Comparison of ENCODE assay signal across 29 mouse cellular contexts in the genomic region with DNA sequence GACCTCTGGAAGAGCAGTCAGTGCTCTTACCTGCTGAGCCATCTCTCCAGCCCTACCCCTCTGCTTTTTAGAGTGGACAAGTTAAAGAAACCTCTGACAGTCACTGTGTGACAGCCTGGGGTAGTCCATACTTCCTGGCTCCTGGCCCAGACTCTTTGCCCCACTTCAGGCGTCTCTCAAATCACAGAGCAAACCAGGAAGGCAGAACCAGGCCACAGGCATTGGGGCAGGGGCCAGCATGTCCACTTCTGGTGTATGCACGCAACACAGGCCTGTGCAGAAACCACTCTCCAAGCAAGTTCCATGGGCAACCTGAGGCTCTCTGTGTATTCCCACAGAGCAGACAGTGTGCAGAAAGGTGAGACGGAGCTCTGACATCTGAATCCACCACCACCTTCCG. TPM values are rescaled to one million over a fixed set of nuclear protein-coding genes. Genes with fewer than 3 reads are reported as not detected.
A peak's percentile ranks its signal among the peaks of the same experiment; 100 is the strongest.
DNase-seq lines count a peak whose midpoint lies in the region; ATAC-seq and TF ChIP-seq lines count a peak whose summit lies in the region.
"Had no signal": no experiment of that assay in that cellular context is flagged by ENCODE, and none has a peak within 500 bp of the region (broad histone marks: within the 10 kb centered on the region; RNA-seq: fewer than 3 reads in every experiment).

No protein-coding gene starts in this region.

- no peaks in the 10 kb centered on the region for H3K9me3 ChIP-seq in lung, postnatal 0 days (ENCODE audit: low read length)
- no peaks in the 10 kb centered on the region for H3K9me3 ChIP-seq in stomach, embryonic 15.5 days
- H3K9me3 ChIP-seq: embryonic facial prominence, embryonic 12.5 days; forebrain, embryonic 10.5 days; G1E; heart, embryonic 10.5 days; hindbrain, embryonic 12.5 days had no signal

- no peaks in the 10 kb centered on the region for H3K27me3 ChIP-seq in lung, postnatal 0 days (replicated peaks; ENCODE audit: insufficient read depth, low read length)
- no peaks in the 10 kb centered on the region for H3K27me3 ChIP-seq in stomach, embryonic 15.5 days (replicated peaks)
- H3K27me3 ChIP-seq: hindbrain, embryonic 12.5 days had no signal

- no peak for TF ChIP-seq CTCF in lung, postnatal 0 days (IDR thresholded peaks at IDR 0.05)
- TF ChIP-seq CTCF in gastrocnemius, adult 2 months (IDR thresholded peaks at IDR 0.05) = no peak

- peak; percentile 25; the same call in 1 of the 2 replicates for ATAC-seq in lung, postnatal 0 days
- ATAC-seq in stomach, embryonic 15.5 days (ENCODE audit: insufficient read depth, low FRiP score, low read depth) = no peak
- ATAC-seq: CD4-positive, CD25-positive, alpha-beta regulatory T cell, adult 4 months; forebrain, embryonic 14.5 days; hindbrain, embryonic 16.5 days had no signal

- H3K4me2 ChIP-seq in lung, postnatal 0 days (replicated peaks; ENCODE audit: low read depth, low read length) = no peak overlapping the region
- H3K4me2 ChIP-seq in stomach, embryonic 15.5 days = no peak overlapping the region
- H3K4me2 ChIP-seq: embryonic facial prominence, embryonic 12.5 days; hindbrain, embryonic 12.5 days had no signal

- intact Hi-C loops in gastrocnemius, adult 2 months (cut with DNase I) = no loop called here

- H3K27ac ChIP-seq in lung, postnatal 0 days (ENCODE audit: low read length) = no peak overlapping the region
- 0 out of 2 replicates have a peak overlapping the region, but pooled peaks have one; percentile 28 for H3K27ac ChIP-seq in stomach, embryonic 15.5 days
- no peak overlapping the region for H3K27ac ChIP-seq in gastrocnemius, adult 2 months
- H3K27ac ChIP-seq: embryonic facial prominence, embryonic 12.5 days; forebrain, embryonic 10.5 days; heart, embryonic 10.5 days; hindbrain, embryonic 12.5 days had no signal

- H3K9ac ChIP-seq in lung, postnatal 0 days (replicated peaks; ENCODE audit: low read depth) = no peak overlapping the region
- no peak overlapping the region for H3K9ac ChIP-seq in stomach, embryonic 15.5 days
- H3K9ac ChIP-seq: embryonic facial prominence, embryonic 12.5 days; hindbrain, embryonic 12.5 days had no signal

- no peak for DNase-seq in lung, postnatal 0 days (ENCODE audit: low spot score)
- no peak for DNase-seq in lung, adult 18-20 months
- peak; percentile 45 for DNase-seq in urinary bladder, postnatal 25 days (ENCODE audit: low spot score)
- DNase-seq in urinary bladder, postnatal 4 days (ENCODE audit: low spot score in 2 of 2) = no peak
- no peak for DNase-seq in B cell, adult 2 months
- no peak for DNase-seq in gastrocnemius, adult 2 months
- DNase-seq: adrenal gland, postnatal 10 days; cerebellum, adult 11 months; cerebellum, adult 8-10 months; cerebellum, postnatal 14 days; embryo, embryonic 11 days; gastrocnemius, postnatal 36 days; heart, adult 11 months; heart, postnatal 10 days; heart, postnatal 4 days had no signal

- no peak overlapping the region for H3K4me3 ChIP-seq in lung, postnatal 0 days (ENCODE audit: low read depth, low read length)
- H3K4me3 ChIP-seq in stomach, embryonic 15.5 days (replicated peaks) = no peak overlapping the region
- H3K4me3 ChIP-seq in gastrocnemius, adult 2 months = no peak overlapping the region
- H3K4me3 ChIP-seq: embryonic facial prominence, embryonic 12.5 days; erythroblast, embryonic 14.5 days; forebrain, embryonic 10.5 days; heart, embryonic 10.5 days; hindbrain, embryonic 12.5 days had no signal

- no peak for TF ChIP-seq EP300 in lung, postnatal 0 days (IDR thresholded peaks at IDR 0.05)

- H3K36me3 ChIP-seq in lung, postnatal 0 days (ENCODE audit: insufficient read depth, low read length) = no peaks in the 10 kb centered on the region
- no peaks in the 10 kb centered on the region for H3K36me3 ChIP-seq in stomach, embryonic 15.5 days
- H3K36me3 ChIP-seq: embryonic facial prominence, embryonic 12.5 days; forebrain, embryonic 10.5 days; G1E; heart, embryonic 10.5 days; hindbrain, embryonic 12.5 days had no signal

- 70% methylated on average over 4 of the region's 4 CpGs for WGBS in lung, postnatal 0 days
- 83% methylated on average over 4 of the region's 4 CpGs for WGBS in stomach, embryonic 15.5 days

- H3K4me1 ChIP-seq in lung, postnatal 0 days (ENCODE audit: insufficient read depth, low read depth, low read length) = no peaks in the 10 kb centered on the region
- 0 out of 2 replicates have a peak, but pooled peaks cover 7% of the 10 kb centered on the region for H3K4me1 ChIP-seq in stomach, embryonic 15.5 days
- H3K4me1 ChIP-seq: hindbrain, embryonic 12.5 days had no signal

RNA-seq across cellular contexts. Expression of gene Aqp7, which starts 17.3 kb away (rescaled TPM):
- polyA plus RNA-seq in lung, postnatal 0 days (2015; fragmentation: Nextera tagmentation; extraction: Ambion mirVana) = 0.10 and 0.24 TPM in 2 replicates
- 0.35 and 0.42 TPM in 2 replicates for polyA plus RNA-seq in stomach, embryonic 15.5 days (2015; fragmentation: Nextera tagmentation; extraction: Ambion mirVana)
- 10 to 100 TPM in 1 of 2 experiments, 1 to 10 TPM in 1; 9.3 to 11.2 TPM for total RNA-seq in gastrocnemius, adult 2 months (2021)
- total RNA-seq: common myeloid progenitor, adult 5-6 weeks; G1E had no signal
- polyA plus RNA-seq: brain, embryonic 14.5 days; CD4-positive, CD25-positive, alpha-beta regulatory T cell, adult 4 months; embryonic facial prominence, embryonic 12.5 days; erythroblast, embryonic 14.5 days; forebrain, embryonic 14.5 days; G1E; heart, embryonic 14.5 days; hindbrain, embryonic 12.5 days; hindbrain, embryonic 16.5 days had no signal

RNA-seq across cellular contexts. Expression of gene Aqp3, which starts 32.8 kb away (rescaled TPM):
- 8.7 and 15.3 TPM in 2 replicates for polyA plus RNA-seq in lung, postnatal 0 days (2015; fragmentation: Nextera tagmentation; extraction: Ambion mirVana)
- 44.5 and 73.3 TPM in 2 replicates for polyA plus RNA-seq in stomach, embryonic 15.5 days (2015; fragmentation: Nextera tagmentation; extraction: Ambion mirVana)
- not detected for total RNA-seq in gastrocnemius, adult 2 months (2021)
- total RNA-seq: common myeloid progenitor, adult 5-6 weeks; gastrocnemius, adult 8-10 months; gastrocnemius, postnatal 36 days had no signal
- polyA plus RNA-seq: forebrain, embryonic 14.5 days had no signal

RNA-seq across cellular contexts. Expression of gene Nol6, which starts 59.1 kb away (rescaled TPM):
- polyA plus RNA-seq in lung, postnatal 0 days (2015; fragmentation: Nextera tagmentation; extraction: Ambion mirVana) = 5.3 and 6.9 TPM in 2 replicates
- polyA plus RNA-seq in stomach, embryonic 15.5 days (2015; fragmentation: Nextera tagmentation; extraction: Ambion mirVana) = 20.1 and 25.2 TPM in 2 replicates
- total RNA-seq in gastrocnemius, adult 2 months (2021) = 10 to 100 TPM; 13.9 to 17.5 TPM
